Comparison of ENCODE assay signal across 18 mouse cellular contexts in genomic region chr3:119633516-119633915, GRCm38 (mm10).
"Had no signal": no experiment of that assay in that cellular context is flagged by ENCODE, and none has a peak within 500 bp of the region (broad histone marks: within the 10 kb centered on the region; RNA-seq: fewer than 3 reads in every experiment).

No protein-coding gene starts in this region.

- H3K36me3 ChIP-seq: limb, embryonic 12.5 days; liver, embryonic 12.5 days; liver, embryonic 15.5 days; midbrain, embryonic 12.5 days; midbrain, embryonic 15.5 days; neural tube, embryonic 12.5 days; neural tube, embryonic 15.5 days had no signal

- H3K4me2 ChIP-seq: limb, embryonic 12.5 days; liver, embryonic 12.5 days; liver, embryonic 15.5 days; midbrain, embryonic 12.5 days; midbrain, embryonic 15.5 days; neural tube, embryonic 12.5 days; neural tube, embryonic 15.5 days had no signal

- DNase-seq: kidney, adult 11 months; kidney, adult 9 months; kidney, postnatal 14 days; kidney, postnatal 4 days; liver; lung, adult 18-20 months; lung, postnatal 14 days; retina, postnatal 1 day; thymus, adult 18-20 months; thymus, postnatal 36 days had no signal

- H3K4me1 ChIP-seq: limb, embryonic 12.5 days; liver, embryonic 12.5 days; liver, embryonic 15.5 days; midbrain, embryonic 15.5 days; neural tube, embryonic 15.5 days had no signal

- H3K27ac ChIP-seq: limb, embryonic 12.5 days; liver, embryonic 12.5 days; liver, embryonic 15.5 days; macrophage; midbrain, embryonic 12.5 days; midbrain, embryonic 15.5 days; neural tube, embryonic 12.5 days; neural tube, embryonic 15.5 days had no signal

- H3K9ac ChIP-seq: limb, embryonic 12.5 days; liver, embryonic 12.5 days; liver, embryonic 15.5 days; midbrain, embryonic 12.5 days; midbrain, embryonic 15.5 days; neural tube, embryonic 12.5 days; neural tube, embryonic 15.5 days had no signal

- H3K9me3 ChIP-seq: limb, embryonic 12.5 days; liver, embryonic 12.5 days; liver, embryonic 15.5 days; midbrain, embryonic 12.5 days; midbrain, embryonic 15.5 days; neural tube, embryonic 12.5 days; neural tube, embryonic 15.5 days had no signal

- H3K4me3 ChIP-seq: limb, embryonic 12.5 days; liver, embryonic 12.5 days; liver, embryonic 15.5 days; midbrain, embryonic 12.5 days; midbrain, embryonic 15.5 days; neural tube, embryonic 12.5 days; neural tube, embryonic 15.5 days had no signal

- ATAC-seq: liver, embryonic 12.5 days; midbrain, embryonic 15.5 days had no signal

- H3K27me3 ChIP-seq: limb, embryonic 12.5 days; liver, embryonic 12.5 days; liver, embryonic 15.5 days; midbrain, embryonic 12.5 days; midbrain, embryonic 15.5 days; neural tube, embryonic 12.5 days; neural tube, embryonic 15.5 days had no signal
